ENCODE assay signal across 12 mouse cellular contexts in the genomic region with DNA sequence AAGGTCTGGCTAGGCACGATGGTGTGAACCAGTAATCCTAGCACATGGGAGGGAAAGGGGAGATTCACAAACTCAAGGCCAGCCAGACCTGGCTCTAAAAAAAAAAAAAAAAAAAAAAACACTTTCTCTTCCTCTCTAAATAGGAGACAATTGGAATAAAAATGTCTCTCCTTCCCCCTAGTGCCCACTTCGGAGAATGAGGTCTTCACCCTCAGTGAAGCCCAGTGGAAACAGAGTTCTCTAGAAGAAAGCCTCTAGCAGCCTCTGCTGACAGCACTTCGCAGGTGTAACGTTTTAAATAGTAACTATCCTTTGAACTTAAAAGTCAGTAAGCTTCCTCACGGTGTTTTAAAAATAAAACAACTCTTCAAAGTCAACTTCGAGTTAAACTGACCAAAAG. TPM values are rescaled to one million over a fixed set of nuclear protein-coding genes. Genes with fewer than 3 reads are reported as not detected.
A peak's percentile ranks its signal among the peaks of the same experiment; 100 is the strongest.
DNase-seq lines count a peak whose midpoint lies in the region; TF ChIP-seq lines count a peak whose summit lies in the region.
"Had no signal": no experiment of that assay in that cellular context is flagged by ENCODE, and none has a peak within 500 bp of the region (broad histone marks: within the 10 kb centered on the region; RNA-seq: fewer than 3 reads in every experiment).

No protein-coding gene starts in this region.

- H3K4me3 ChIP-seq in layer of hippocampus, adult 2 months = no peak overlapping the region
- H3K4me3 ChIP-seq: limb, embryonic 13.5 days had no signal

- peak; percentile 59 for TF ChIP-seq CTCF in layer of hippocampus, adult 2 months (conservative IDR thresholded peaks at IDR 0.05)

- no peak overlapping the region for H3K27ac ChIP-seq in layer of hippocampus, adult 2 months
- H3K27ac ChIP-seq: limb, embryonic 13.5 days had no signal

- DNase-seq in gastrocnemius, adult 18-20 months (ENCODE audit: low spot score) = peak; percentile 16
- DNase-seq in gastrocnemius, postnatal 14 days = no peak
- no peak for DNase-seq in layer of hippocampus, adult 2 months (ENCODE audit: low spot score in 2 of 2)
- no peak for DNase-seq in layer of hippocampus, adult 8-10 months (ENCODE audit: low spot score in 2 of 2)
- peak; percentile 63 for DNase-seq in A20 (ENCODE audit: low read depth, low spot score)
- peak; percentile 12 for DNase-seq in brain, adult 2 months (ENCODE audit: low read depth, low spot score)
- no peak for DNase-seq in adrenal gland, postnatal 4 days (ENCODE audit: low spot score in 2 of 2)
- DNase-seq in thymus, postnatal 25 days = no peak
- DNase-seq: heart, adult 18-20 months; lung, postnatal 14 days; thymus, adult 2 months had no signal

- intact Hi-C loops in gastrocnemius, postnatal 14 days (cut with DNase I; ENCODE audit: low total_unique reads) = no loop called here

RNA-seq across cellular contexts. Expression of a gene that starts 33.8 kb away (rescaled TPM):
- 10 to 100 TPM; 18.5 to 20.3 TPM for total RNA-seq in gastrocnemius, adult 18-20 months (2021)
- total RNA-seq in gastrocnemius, postnatal 14 days (2021) = 10 to 100 TPM; 24.5 to 25.7 TPM
- total RNA-seq in layer of hippocampus, adult 2 months (2021) = 10 to 100 TPM; 30.5 to 33.5 TPM
- 10 to 100 TPM; 29.5 to 33.7 (median 30.4) TPM for total RNA-seq in layer of hippocampus, adult 8-10 months (2022)
- 10 to 100 TPM; 31.3 to 31.5 TPM for total RNA-seq in adrenal gland, postnatal 4 days (2021)

RNA-seq across cellular contexts. Expression of a gene that starts 43.9 kb away (rescaled TPM):
- 1 to 10 TPM; 7.0 to 8.7 TPM for total RNA-seq in gastrocnemius, adult 18-20 months (2021)
- 1 to 10 TPM; 7.9 to 8.9 TPM for total RNA-seq in gastrocnemius, postnatal 14 days (2021)
- total RNA-seq in layer of hippocampus, adult 2 months (2021) = 10 to 100 TPM; 18.5 to 21.8 TPM
- total RNA-seq in layer of hippocampus, adult 8-10 months (2022) = 10 to 100 TPM; 17.4 to 23.4 (median 18.7) TPM
- total RNA-seq in adrenal gland, postnatal 4 days (2021) = 10 to 100 TPM; 33.6 to 34.3 TPM

Comparison
In these comparisons a context has a peak if more than half of its experiments do, and no peak if none do; other contexts are left out.
1. DNase-seq: peak in gastrocnemius, adult 18-20 months (single experiment), A20 (single experiment) and brain, adult 2 months (single experiment); none in gastrocnemius, postnatal 14 days (single experiment), layer of hippocampus, adult 2 months (0 of 2), layer of hippocampus, adult 8-10 months (0 of 2), adrenal gland, postnatal 4 days (0 of 2) and thymus, postnatal 25 days (single experiment).